Mouse (Mus musculus) stomach, embryonic 16.5 days (tissue): ENCODE data around the gene Prol1. TPM values are rescaled to one million over a fixed set of nuclear protein-coding genes. Genes with fewer than 3 reads are reported as not detected.
"Not testable (repeated sequence)": the region's sequence is repeated elsewhere in the genome, so short reads cannot be mapped to it uniquely, and the experiment has no call there.

Experiments used
- ATAC-seq: fragments of 200-750 bp; cut with Nextera tagmentation; 2 replicates; pipeline ENCODE4 v1.8.0; 2017; ENCODE audit warnings: moderate number of reproducible peaks, moderate TSS enrichment; ENCODE audit not compliant: insufficient read depth, low FRiP score
- H3K27ac ChIP-seq: fragments of 300-500 bp; sonication (generic); 2 replicates; pipeline ENCODE4 v1.5.1; 2014; ENCODE audit warnings: low read length
- H3K27me3 ChIP-seq: fragments of 300-500 bp; sonication (generic); 2 replicates; pipeline ENCODE4 v1.6.1; 2014; ENCODE audit warnings: low read length, control low read depth, mixed read lengths; ENCODE audit not compliant: control insufficient read depth, insufficient read depth
- H3K36me3 ChIP-seq: fragments of 300-500 bp; sonication (generic); 2 replicates; pipeline ENCODE4 v1.6.1; 2014; ENCODE audit warnings: low read length; ENCODE audit not compliant: control insufficient read depth, insufficient read depth
- H3K4me1 ChIP-seq: fragments of 300-500 bp; sonication (generic); 2 replicates; pipeline ENCODE4 v1.6.1; 2014; ENCODE audit warnings: low read length, control low read depth, mixed read lengths; ENCODE audit not compliant: control insufficient read depth, insufficient read depth
- H3K4me2 ChIP-seq: fragments of 300-500 bp; sonication (generic); 2 replicates; pipeline ENCODE4 v1.6.1; 2014; ENCODE audit warnings: low read depth, low read length, mixed read lengths
- H3K4me3 ChIP-seq: fragments of 300-500 bp; sonication (generic); replicated peaks from 2 replicates; pipeline ENCODE4 v1.5.1; 2014; ENCODE audit warnings: mild to moderate bottlenecking, low read length
- H3K9ac ChIP-seq: fragments of 300-500 bp; sonication (generic); 2 replicates; pipeline ENCODE4 v1.6.1; 2014; ENCODE audit warnings: low read length
- H3K9me3 ChIP-seq: fragments of 300-500 bp; sonication (generic); replicated peaks from 2 replicates; pipeline ENCODE4 v1.6.1; 2016; ENCODE audit warnings: low read length, control low read depth; ENCODE audit not compliant: control insufficient read depth
- WGBS: fragments of 180-500 bp; shearing (Covaris S2); extraction: QIAGEN DNeasy Blood & Tissue Kit; methylation state at CpG from one replicate; pipeline ENCODE4 v1.1.7; 2014; 5-methylcytosine and 5-hydroxymethylcytosine counted together
- polyA plus RNA-seq: library from polyadenylated mRNA; unstranded; fragments of >200 nt; fragmentation: Nextera tagmentation; extraction: Ambion mirVana; gene quantifications from 2 replicates; pipeline ENCODE4 v1.2.1, GENCODE M21; 2015

The Prol1 gene
- polyA plus RNA-seq = not detected in 2 replicates

DNA sequence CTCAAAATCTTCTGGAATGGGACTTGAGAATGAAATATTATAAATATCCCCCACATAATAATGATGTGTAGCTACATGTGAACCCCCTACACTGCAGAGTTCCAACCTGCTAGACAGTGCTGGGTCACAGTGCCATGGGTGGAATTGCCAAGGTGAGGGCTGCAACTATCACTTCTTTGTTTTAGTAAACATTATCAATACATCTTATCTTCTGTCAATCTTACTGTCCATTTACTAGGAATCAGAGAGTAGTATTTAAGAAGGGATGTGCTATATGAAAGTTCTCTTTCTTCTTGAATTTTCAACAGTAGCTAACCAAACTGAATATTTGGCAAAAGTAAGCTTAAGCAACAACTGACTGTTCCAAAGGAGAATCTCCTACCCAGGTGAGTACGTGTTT lies at the start of gene Prol1:
Gene Prol1, plus strand, starts transcription at position 301 of the 400 bp plus-strand sequence.
- Histone ChIP-seq H3K9ac (no peak within 1 kb of the TSS), H3K4me1 (no peaks in the 10 kb centered on the region), H3K27ac (no peak within 1 kb of the TSS), H3K4me3 (no peak within 1 kb of the TSS), H3K36me3 (no peaks in the 10 kb centered on the region), H3K9me3 (no peaks in the 10 kb centered on the region), H3K27me3 (no peaks in the 10 kb centered on the region), H3K4me2 (no peak within 1 kb of the TSS)
- WGBS = 96% methylated on average over 1 of the region's 1 CpGs
- ATAC-seq = no peak

DNA sequence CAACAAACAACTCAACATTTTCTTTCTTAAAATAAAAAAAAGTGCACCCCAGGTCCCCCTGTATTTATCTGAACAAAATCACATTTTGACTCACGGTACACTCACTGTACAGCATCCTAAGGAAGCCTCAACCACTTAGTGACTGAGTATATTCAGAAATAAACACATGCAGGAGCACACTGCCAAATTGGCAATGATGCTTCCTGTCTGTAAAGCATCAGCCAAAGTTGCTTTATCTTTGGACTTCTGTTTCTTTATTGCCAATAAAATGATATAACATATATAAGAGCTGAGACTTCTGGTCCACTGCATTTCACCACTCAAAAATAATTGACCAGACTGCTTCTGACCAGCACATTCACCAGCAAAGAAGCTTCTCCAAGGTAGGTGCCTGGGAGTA lies 48.5 kb upstream of the Prol1 start, which contains the start of gene Gm7714:
Gene Gm7714, plus strand, starts transcription at position 301 of the 400 bp plus-strand sequence.
- Histone ChIP-seq H3K36me3 (no peaks in the 10 kb centered on the region), H3K9ac (no peak within 1 kb of the TSS), H3K4me3 (no peak within 1 kb of the TSS), H3K9me3 (no peaks in the 10 kb centered on the region), H3K4me2 (no peak within 1 kb of the TSS), H3K27me3 (no peaks in the 10 kb centered on the region), H3K27ac (no peak within 1 kb of the TSS), H3K4me1 (no peaks in the 10 kb centered on the region)
- 75% methylated on average over 1 of the region's 1 CpGs for WGBS
- ATAC-seq = no peak

DNA sequence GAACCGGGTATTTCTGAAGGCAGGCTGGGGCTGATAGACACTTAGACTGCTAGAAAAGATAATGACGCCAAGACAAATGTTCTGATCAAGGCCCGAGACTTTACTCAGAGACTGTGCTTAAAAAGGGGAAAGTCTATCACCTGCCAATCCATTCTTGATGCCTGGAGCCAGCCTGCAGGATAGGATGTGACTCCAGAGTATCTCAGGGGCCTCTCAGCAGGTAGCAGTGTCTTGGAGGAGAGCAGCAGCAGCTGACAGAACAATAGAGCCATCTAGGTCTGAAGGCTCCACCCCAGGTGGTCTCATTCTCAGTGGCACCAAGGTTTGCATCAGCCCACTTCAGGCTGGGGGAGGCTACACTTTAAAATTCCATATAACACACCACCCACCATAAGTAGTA lies 5.8 kb upstream of the Prol1 start:
- WGBS = 67% methylated on average over 3 of the region's 3 CpGs
- ATAC-seq, H3K9me3 ChIP-seq, H3K27me3 ChIP-seq, H3K4me1 ChIP-seq, H3K27ac ChIP-seq, H3K4me3 ChIP-seq, H3K36me3 ChIP-seq, H3K9ac ChIP-seq, H3K4me2 ChIP-seq: not testable (repeated sequence)

- H3K4me1 ChIP-seq, H3K36me3 ChIP-seq, H3K27ac ChIP-seq, H3K9me3 ChIP-seq, ATAC-seq, H3K4me3 ChIP-seq, H3K9ac ChIP-seq, H3K27me3 ChIP-seq, H3K4me2 ChIP-seq: not testable (repeated sequence)
- 60% methylated on average over 2 of the region's 2 CpGs for WGBS
These were observed 31.4 kb downstream of the Prol1 start for GRCm38 (mm10) chr5:88348533-88348932.

GRCm38 (mm10) chr5:88364768-88365167 lies 47.7 kb downstream of the Prol1 start:
- WGBS = 8% methylated on average over 5 of the region's 5 CpGs
- no peak for ATAC-seq

DNA sequence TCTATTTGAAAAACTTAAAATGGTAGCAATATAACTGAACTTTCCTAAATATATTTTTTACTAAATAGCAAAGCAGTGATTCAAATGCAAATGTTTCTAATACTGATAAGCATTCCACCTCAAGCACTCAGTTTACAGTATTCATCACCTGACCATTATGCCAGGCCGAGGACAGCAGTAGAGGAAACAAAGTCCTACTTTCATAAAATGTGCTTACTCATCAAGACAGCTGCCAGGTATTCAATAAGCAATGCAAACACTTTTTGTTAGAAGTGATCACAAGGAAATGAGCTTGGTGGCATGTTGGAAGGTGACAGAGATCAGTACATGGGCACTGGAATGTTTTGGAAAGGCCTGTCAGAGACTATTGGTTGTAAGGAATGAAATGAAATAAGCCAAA lies 49.8 kb downstream of the Prol1 start:
- H3K36me3 ChIP-seq = no peaks in the 10 kb centered on the region
- no peak overlapping the region for H3K9ac ChIP-seq
- H3K9me3 ChIP-seq = no peaks in the 10 kb centered on the region
- H3K4me2 ChIP-seq = no peak overlapping the region
- H3K27me3 ChIP-seq = no peaks in the 10 kb centered on the region
- no peak overlapping the region for H3K4me3 ChIP-seq
- no peak overlapping the region for H3K27ac ChIP-seq
- H3K4me1 ChIP-seq = no peaks in the 10 kb centered on the region
- no peak for ATAC-seq
- 41% methylated on average over 1 of the region's 1 CpGs for WGBS

More at GRCm38 (mm10) chr5:88364768-88365167, 47.7 kb downstream of the Prol1 start:
- Histone ChIP-seq H3K27me3 (no peaks in the 10 kb centered on the region), H3K4me2 (no peak overlapping the region), H3K27ac (no peak overlapping the region), H3K9ac (no peak overlapping the region), H3K4me1 (no peaks in the 10 kb centered on the region), H3K36me3 (no peaks in the 10 kb centered on the region), H3K4me3 (no peak overlapping the region), H3K9me3 (no peaks in the 10 kb centered on the region)

- Histone ChIP-seq H3K9ac (no peak overlapping the region), H3K9me3 (no peaks in the 10 kb centered on the region), H3K36me3 (no peaks in the 10 kb centered on the region), H3K4me1 (no peaks in the 10 kb centered on the region), H3K27me3 (no peaks in the 10 kb centered on the region), H3K4me3 (no peak overlapping the region), H3K4me2 (no peak overlapping the region), H3K27ac (no peak overlapping the region)
- WGBS = 55% methylated on average over 6 of the region's 6 CpGs
- peak; percentile 64; the same call in 1 of the 2 replicates for ATAC-seq
These were observed 53.6 kb downstream of the Prol1 start for GRCm38 (mm10) chr5:88370578-88371232.

GRCm38 (mm10) chr5:88372563-88372962 lies 55.5 kb downstream of the Prol1 start:
- Histone ChIP-seq H3K9me3 (no peaks in the 10 kb centered on the region), H3K9ac (no peak overlapping the region), H3K4me1 (no peaks in the 10 kb centered on the region), H3K27ac (no peak overlapping the region), H3K4me3 (no peak overlapping the region), H3K27me3 (no peaks in the 10 kb centered on the region), H3K36me3 (no peaks in the 10 kb centered on the region), H3K4me2 (no peak overlapping the region)
- no peak for ATAC-seq
- 65% methylated on average over 6 of the region's 6 CpGs for WGBS

GRCm38 (mm10) chr5:88375808-88376207 lies 58.7 kb downstream of the Prol1 start, which contains the start of gene Amtn:
Gene Amtn (plus strand): TSS chr5:88376108.
- no peak within 1 kb of the TSS for H3K4me3 ChIP-seq
- no peak within 1 kb of the TSS for H3K9ac ChIP-seq
- H3K9me3 ChIP-seq = no peaks in the 10 kb centered on the region
- H3K4me2 ChIP-seq = no peak within 1 kb of the TSS
- H3K27ac ChIP-seq = no peak within 1 kb of the TSS
- H3K36me3 ChIP-seq = no peaks in the 10 kb centered on the region
- H3K4me1 ChIP-seq = no peaks in the 10 kb centered on the region
- 77% methylated on average over 4 of the region's 4 CpGs for whole genome bisulfite sequencing
- no peak for ATAC-seq
- no peaks in the 10 kb centered on the region for H3K27me3 ChIP-seq
